Mouse (Mus musculus): Measurements from ENCODE around the gene Vegfa.

The Vegfa gene

DNA sequence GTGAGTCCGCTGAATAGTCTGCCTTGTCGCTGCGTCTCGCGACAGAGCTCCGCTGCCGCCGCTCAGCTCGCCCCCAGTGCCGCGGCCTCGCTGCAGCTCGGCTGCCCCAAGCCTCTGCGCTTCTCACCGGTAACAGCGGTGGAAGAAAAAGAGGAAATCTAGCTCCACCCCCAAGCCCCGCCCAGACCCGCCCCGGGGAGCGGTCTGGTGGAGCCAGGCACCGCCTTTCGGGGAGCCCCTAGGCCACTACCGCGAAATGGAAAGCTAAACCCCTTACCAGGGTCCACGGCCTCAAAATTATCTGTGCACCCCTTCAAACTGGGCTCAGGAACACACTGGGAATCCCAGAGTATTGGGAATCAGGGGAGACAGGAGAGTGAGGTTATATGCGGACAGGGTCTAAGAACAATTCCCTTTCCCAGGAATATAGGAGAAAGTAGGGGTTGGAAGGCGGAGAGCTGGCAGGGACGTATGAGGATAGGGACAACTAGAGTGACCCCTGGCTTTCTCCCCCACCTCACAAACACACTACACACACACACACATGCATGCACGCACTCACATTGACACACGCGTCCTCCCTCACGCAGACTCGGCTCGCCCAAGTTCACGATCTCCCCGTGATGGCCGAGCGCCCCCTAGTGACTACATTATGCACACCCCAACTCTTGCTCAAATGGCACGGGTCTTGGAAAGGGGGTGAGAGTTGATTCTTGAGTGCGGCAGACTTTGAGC, at the start of gene Vegfa:
Vegfa (minus strand) TSS at position 113 of the 735 bp plus-strand sequence.
- in situ Hi-C loops (cut with MboI; ENCODE audit: low sequenced_read_pairs) = loop anchor here (5.0 kb wide), 1 partner anchor 300 kb away; the partner anchor contains the start of gene 1600014C23Rik

DNA sequence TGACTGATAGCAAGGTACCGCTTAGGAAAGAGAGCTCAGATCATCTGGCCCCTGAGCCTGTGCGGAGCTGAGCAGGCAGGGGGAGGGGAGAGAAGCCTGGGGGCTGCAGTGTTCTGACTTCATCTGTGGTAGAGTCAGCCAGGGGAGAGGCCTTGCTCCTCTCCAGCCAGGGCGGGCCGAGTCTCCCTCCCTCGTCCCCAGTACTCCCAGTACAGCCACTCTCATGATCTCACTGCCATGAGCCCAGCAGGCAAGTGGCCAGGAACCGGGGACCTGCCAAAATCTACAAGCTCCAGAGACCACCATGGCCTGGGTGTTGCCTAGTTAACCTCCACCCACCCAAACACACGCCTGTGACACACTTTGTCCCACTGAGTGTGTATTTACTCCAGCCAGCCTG, 49.5 kb upstream of the Vegfa start:
- in situ Hi-C loops (cut with MboI; ENCODE audit: low sequenced_read_pairs) = no loop called here

DNA sequence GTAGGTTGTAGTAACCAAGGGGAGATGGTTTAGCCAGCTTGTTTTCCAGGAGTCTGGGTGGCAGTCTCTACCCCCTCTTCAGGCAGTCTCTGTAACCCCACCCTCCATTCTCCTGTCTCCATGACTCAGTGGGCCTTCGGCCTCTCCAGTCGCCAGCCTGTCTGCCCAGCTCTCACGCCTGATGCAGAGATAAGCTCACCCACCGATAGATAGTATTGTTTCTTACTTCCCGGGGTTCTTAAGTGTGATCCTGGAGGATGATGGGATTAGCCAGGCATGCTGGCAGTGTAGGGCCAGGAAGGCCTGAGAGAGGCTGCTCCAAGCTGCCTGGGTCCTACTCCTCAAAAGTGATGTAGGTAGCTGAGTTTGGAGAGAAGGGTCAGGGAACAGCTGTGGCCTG, 48.9 kb upstream of the Vegfa start:
- in situ Hi-C loops (cut with MboI; ENCODE audit: low sequenced_read_pairs) = no loop called here

DNA sequence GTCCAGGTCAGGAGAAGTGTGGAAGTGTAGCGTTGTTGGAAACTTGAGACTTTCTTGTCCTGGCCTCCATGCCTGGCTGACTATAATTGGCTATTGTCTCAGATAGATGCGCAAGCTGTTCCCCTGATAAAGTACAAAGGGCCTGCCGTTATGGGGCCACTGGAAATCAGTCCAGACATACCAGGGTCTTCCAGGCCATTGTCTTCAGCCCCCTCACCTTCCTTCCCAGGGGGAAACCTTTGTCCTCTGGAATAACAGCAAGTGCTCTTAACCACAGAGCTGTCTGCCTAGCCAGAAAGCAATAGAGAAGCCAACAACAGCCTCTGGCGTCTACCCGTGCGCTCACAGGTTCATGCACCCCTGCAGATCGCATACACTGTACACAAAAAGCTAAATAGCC, 48.2 kb upstream of the Vegfa start:
- in situ Hi-C loops (cut with MboI; ENCODE audit: low sequenced_read_pairs) = no loop called here

DNA sequence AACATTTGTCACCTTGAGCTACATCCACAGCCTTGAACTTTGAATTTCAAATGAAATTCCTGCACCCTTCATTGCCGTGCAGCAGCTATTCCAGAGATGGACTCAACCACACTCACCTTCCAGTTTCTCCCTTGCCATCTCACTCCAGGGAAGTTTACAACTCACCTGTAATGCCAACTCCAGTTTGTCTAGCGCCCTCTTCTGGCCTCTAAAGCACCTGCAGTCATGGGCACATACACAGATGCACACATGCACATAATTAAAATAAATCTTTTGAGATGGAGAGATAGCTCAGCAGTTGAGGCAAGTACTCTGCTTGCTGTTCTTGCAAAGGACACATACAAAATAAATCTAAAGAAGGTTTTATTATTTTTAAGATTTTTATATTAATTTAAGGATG, 46.9 kb upstream of the Vegfa start:
- in situ Hi-C loops (cut with MboI; ENCODE audit: low sequenced_read_pairs) = no loop called here

DNA sequence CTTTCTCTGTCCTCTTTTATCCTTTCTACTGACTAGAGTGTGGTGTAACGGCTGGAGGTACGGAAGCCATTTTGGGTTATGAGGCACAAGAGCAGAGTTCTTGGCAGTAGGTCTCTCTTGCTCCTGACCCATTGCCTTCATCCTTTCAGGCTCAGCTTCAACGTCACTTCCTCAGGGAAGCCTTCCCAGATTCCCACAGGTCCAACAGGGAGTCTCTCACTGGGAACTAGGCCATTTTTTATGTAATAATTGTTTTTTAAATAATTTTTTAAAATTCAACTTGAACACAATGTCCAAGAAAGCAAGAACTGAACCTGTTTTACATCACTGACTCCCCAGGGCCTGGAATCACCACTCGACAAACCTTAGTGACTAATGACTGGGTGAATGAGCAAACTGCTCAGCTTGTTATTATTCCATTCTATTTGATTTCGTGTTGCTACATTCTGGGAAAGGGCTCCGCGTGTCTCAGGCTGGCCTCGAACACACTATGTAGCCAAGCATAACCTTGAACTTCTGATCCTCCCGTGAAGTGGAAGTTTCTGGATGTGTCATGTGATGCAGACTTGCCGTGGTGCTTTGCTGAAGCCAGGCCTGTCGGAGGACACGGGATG, 45.9 kb upstream of the Vegfa start:
- in situ Hi-C loops (cut with MboI; ENCODE audit: low sequenced_read_pairs) = no loop called here

DNA sequence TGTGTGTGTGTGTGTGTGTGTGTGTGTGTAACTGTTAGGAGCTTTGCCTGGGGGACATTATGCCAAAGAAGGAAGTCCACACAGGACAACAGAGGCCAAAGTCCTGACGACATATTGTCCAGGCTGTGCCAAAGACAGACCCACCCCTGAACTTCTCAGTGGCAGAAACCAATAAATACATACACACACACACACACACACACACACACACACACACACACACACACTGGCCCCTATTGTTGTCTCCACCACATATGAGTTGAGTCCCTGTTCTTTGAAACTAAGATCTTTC, 44.0 kb upstream of the Vegfa start:
- in situ Hi-C loops (cut with MboI; ENCODE audit: low sequenced_read_pairs) = no loop called here

DNA sequence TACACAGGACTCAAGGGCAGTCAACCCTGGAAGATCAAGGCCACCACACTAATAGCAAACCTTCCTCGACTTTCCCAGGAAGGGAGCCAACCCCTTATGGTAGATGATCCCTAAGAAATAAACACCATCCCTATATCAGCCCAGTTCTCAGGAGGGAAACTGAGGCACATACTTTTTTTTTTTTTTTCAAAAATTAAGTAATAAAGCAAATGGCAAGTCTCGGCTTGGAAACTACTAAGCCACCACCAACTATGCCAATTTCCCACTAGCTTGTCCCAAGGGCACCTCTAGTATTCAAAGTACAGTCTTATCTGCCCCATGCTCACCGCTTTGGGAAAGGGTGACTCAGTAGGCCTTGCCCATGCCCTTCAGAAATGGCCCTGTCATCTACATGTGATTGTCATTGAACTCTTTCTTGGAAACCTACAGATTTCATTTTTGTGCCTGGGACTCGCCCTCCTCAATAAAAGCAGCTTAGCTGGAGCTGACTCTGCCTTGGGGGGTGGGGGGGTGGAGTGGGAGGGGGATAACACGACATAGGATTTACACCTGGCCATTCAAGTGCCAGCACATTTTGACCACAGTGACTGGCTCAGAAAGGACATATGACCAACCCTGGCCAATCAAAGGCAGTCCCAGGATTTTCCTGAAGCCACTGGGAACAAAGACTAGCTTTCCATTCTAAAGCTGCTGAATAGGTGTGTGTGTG, 43.5 kb upstream of the Vegfa start:
- in situ Hi-C loops (cut with MboI; ENCODE audit: low sequenced_read_pairs) = no loop called here

DNA sequence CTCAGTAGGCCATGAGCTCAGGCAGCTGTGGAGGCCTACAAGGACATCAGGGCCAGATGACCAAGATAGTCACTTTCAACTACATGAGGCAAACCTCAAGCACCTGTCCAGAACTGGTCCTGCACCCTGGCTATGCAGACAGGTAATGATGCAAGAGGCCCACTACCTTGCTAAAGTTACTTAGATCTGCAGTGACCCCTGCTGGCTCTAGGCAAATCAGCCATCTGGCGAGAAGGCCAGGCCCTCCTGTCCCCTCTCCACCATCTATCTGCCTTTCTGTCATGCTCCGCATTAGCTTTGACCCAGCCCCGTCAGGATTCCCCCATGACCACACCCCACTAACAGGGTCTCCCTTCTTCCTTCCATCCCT, 42.9 kb upstream of the Vegfa start:
- in situ Hi-C loops (cut with MboI; ENCODE audit: low sequenced_read_pairs) = no loop called here

DNA sequence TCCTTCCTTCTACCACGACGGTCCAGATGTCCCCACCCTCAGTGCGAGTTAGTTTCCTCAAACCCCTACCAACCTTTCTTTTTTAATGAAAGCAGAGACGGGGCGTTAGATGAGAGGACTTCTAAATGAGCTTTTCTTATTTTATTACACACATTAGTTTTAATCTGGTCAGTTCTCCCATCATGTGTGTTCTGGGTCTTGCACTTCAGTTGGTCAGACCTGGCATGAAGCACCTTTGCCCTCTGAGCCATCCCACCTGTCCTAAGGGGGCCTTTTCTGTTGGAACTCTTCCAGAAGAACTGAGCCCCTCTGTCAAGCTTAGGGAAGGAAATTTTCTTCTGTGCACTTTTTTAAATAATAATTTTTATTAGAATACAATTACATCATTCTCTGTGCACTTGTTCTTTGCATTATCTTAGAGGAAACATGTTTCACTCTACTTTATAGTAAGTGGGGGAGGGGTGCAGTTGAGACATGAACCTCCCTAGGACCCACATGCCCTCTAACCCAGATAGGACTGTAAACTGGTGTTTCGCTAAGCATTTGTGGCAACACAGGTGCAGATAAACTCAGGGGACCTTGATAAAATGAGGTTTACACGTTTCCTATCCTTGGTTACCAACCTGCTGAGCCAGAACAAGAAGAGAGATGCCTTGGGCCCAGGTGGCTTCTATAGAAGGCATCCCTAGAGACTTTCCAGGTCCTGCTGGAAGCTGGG, 42.4 kb upstream of the Vegfa start:
- in situ Hi-C loops (cut with MboI; ENCODE audit: low sequenced_read_pairs) = no loop called here

DNA sequence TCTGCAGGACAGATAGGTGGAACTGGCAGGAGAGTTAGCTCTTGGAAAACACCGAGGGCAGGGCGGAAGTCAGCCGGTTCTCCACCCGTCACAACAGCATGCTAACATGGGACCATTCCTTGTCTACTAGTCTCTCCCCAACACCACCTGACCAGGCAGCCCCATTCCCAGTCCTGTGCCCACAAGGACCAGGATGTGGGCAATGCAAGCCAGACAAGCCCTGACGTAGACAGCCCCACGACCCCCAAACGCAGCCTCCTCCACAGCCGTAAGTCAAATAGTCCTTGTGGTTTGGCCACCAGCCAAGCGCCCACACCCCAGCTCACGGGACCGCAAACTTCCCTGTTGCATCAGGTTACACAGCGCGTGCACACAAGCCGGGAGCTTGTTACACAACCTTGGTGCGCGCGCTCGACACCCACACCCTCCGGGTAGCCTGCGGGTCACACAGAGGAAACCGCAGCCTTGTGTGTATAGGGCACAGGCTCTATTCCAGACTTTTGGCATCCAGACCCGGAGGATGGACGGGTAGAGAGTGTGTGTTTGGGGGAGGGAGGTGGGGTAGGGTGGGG, 41.6 kb upstream of the Vegfa start:
- in situ Hi-C loops (cut with MboI; ENCODE audit: low sequenced_read_pairs) = no loop called here

DNA sequence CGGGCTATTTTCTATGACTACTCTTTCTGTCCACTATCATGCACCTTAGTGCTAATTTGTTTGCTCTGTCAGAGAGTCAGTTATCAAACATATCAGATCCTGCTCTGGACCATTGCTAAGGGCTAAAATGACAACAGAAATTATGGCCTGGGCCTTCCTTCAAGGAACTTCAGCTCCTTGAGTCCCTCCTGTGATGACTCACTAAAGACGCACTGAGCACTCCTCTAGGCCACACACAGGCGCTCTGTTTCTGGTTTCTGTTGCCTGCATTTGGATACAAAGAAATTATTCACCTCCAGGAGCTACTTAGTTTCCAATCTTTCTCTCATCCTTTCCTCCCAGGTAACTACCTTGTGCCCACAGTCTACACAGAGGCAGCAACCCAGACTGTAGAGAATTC, 39.4 kb upstream of the Vegfa start:
- in situ Hi-C loops (cut with MboI; ENCODE audit: low sequenced_read_pairs) = no loop called here

DNA sequence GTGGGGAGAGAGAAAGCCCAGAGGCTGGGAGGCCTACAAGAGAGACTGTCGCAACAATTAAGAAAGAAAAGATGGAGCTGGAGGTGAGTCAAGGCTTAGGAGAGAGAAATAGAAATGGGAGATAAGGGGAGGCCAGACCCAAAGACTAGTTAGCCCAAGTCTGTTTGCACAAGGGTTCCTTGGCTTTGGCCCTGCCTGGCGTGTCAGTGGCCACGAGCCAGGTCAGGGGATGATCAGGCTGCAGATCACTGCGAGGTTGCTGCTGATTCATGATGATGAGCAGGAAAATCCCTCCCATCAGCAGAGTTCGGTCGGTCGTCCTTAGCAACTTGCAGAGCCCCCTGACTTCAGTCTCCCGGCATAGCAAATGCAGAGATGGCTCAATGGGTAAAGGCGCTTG, 37.9 kb upstream of the Vegfa start:
- in situ Hi-C loops (cut with MboI; ENCODE audit: low sequenced_read_pairs) = no loop called here

DNA sequence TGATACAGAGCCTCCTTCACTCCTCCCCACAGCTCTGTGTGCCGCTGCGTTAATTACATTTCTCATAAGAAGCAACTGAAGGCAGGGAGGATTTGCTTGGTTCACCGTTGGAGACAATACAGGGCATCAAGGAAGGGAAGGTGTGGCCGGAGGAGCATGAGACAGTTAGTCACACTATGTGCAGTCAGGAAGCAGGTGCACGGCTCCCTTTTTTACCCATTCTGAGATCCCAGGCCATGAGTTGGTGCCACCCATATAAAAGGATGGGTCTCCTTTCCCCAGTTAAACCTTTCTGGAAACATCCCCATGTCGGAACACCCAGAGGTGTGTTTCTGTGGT, 31.8 kb upstream of the Vegfa start:
- in situ Hi-C loops (cut with MboI; ENCODE audit: low sequenced_read_pairs) = no loop called here

DNA sequence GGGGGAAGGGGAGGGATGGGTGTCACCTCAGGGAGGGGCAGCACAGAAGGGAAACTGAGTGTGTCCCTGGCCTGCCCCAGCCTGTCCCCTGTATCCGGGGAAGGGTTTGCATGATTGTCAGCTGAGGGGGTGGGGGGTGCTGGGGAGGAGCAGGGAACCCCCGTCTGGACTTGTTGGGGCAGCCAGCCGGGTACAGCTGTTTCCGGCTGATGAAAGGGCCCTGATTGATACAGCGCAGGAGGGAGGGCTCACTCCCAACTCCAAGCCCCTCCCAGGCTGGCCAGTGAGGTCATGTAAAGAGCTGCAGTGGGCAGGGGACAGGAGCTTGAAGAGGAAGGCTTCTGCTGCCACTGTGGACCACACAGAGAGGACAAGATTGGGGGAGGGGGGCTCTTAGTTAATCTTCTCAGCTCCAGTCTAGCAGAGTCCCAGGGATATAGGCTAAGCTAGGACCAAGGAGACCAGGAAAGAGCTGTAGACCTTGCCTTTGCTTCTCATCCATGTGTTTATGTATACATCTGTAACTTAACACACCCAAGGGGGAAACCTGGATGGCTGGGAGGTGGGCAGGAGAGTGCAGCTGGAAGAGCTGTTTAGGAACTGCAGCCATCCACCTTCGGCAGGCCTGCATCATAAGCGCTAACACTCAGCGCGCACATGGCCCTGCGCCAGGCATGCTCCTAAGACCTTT, 31.3 kb upstream of the Vegfa start:
- in situ Hi-C loops (cut with MboI; ENCODE audit: low sequenced_read_pairs) = no loop called here

DNA sequence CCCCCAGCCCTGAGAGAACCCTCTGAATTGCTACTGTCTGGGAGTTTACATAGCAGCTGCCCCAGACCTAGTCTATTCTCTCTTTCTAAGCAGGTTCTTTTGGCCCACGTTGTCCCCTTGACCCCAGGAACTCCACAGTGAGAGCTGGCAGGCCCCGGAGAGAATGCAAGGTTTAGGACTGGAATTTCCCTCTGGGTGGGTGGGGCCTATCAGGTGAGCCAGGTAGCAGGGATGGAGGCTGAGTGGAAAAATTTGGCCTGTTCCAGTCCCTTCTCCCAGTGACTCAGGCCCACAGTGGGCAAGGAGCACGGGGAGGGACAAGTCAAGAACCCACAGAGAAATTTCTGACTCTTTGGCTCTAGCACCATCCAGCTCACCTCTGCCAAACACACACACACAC, 28.1 kb upstream of the Vegfa start:
- in situ Hi-C loops (cut with MboI; ENCODE audit: low sequenced_read_pairs) = no loop called here

DNA sequence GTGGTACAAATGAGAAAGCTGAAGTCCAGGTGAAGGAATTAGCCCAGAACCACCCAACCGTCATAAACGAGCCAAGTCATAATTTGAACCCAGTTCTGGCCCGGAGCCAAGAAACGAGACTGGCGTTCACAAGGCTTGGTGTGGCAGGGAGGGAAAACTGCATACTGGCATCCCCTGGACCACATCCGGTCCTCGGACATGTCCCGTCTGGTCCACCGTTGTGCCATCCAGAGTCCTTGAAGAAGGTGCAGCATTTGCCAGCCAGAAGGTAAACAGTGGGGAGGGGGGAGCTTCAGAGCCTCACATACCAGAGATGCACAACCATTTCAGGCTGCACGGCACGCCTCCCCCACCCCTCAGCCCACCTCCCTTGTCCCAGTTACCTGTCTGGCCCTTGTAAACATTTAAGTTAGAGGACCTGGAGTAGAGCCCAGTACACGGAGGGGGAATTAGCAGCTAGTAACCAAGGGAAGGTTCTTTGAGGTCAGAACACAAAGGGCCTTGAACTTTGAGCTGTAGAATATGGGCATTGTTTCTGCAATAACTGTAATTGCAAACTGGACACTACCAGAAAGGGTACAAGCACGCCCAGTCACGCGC, 27.2 kb upstream of the Vegfa start:
- in situ Hi-C loops (cut with MboI; ENCODE audit: low sequenced_read_pairs) = no loop called here

DNA sequence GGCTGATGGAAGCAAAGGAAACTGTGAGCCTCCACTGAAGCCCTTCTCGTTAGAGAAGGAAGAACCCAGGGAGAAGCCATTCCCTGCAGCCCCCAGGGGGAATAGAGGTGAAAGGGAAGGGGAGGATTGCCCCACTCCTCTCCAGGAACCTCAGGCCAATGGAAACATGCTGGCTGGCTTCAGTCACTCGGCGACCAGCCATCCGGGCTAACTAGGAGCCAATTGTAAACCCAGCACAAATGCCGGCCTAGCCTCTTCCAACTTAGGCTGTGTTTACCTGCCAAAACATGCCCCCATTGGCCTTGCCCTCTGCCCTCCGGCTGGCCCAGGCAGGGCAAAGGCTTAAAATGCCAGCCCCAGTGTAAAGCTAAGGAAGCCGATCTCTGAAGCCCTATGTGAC, 24.1 kb upstream of the Vegfa start:
- in situ Hi-C loops (cut with MboI; ENCODE audit: low sequenced_read_pairs) = no loop called here

DNA sequence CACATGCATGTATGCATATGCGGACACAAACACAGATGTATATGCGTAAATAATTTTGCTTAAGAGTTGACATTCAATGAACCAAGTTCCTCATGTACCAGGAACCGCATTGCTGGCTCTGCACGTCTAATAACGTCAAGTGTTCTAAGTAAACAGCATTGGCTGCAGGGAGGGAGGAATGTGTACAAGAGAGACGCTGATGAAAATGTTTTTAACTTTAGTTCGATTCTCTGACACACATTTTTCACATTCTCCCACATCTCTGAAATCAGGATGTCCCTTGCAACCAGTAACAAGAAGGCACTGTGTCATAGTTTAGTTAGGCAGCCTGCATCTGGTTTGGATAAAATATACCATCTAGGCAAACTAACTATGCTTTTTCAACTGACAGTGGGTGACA, 23.6 kb upstream of the Vegfa start:
- in situ Hi-C loops (cut with MboI; ENCODE audit: low sequenced_read_pairs) = no loop called here

DNA sequence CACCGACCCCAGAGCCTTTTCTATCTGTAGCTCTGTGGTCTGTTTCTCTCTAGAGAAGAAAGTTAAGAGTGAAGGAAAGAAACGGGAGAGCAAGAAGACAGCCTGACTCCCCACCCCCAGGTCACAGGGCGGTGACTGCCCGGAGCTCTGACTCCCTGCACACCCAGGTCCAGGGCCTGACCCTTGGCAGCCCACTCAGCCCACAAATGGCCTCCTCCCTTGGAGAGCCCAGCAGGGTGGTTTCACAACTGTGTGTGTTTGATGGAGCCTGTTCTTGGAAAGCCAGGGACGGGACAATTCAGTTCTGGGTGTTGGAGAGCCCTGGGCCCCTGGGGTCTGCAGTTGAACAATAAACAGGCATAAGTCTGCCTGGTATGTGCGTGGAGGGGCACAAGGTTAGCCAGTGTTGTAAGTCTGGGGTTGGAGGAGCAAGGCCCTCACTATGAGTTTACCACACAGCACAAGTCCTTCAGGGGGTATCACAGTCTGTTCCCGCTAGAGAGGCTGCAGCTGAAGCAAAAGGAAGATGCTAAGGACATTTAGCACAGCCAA, 21.2 kb upstream of the Vegfa start:
- in situ Hi-C loops (cut with MboI; ENCODE audit: low sequenced_read_pairs) = no loop called here
